Mouse (Mus musculus) thymus, adult 18-20 months (tissue): ENCODE measurements around the gene Ppp1r14b.
A peak's percentile ranks its signal among the peaks of the same experiment; 100 is the strongest.
"Not testable (repeated sequence)": the region's sequence is repeated elsewhere in the genome, so short reads cannot be mapped to it uniquely, and the experiment has no call there.

Experiments
- DNase-seq, 2 experiments: peaks; one replicate each; pipeline ENCODE4 v3.0.0; 2022; ENCODE audit warnings: mixed read lengths in 2 of 2

Gene Ppp1r14b

DNA sequence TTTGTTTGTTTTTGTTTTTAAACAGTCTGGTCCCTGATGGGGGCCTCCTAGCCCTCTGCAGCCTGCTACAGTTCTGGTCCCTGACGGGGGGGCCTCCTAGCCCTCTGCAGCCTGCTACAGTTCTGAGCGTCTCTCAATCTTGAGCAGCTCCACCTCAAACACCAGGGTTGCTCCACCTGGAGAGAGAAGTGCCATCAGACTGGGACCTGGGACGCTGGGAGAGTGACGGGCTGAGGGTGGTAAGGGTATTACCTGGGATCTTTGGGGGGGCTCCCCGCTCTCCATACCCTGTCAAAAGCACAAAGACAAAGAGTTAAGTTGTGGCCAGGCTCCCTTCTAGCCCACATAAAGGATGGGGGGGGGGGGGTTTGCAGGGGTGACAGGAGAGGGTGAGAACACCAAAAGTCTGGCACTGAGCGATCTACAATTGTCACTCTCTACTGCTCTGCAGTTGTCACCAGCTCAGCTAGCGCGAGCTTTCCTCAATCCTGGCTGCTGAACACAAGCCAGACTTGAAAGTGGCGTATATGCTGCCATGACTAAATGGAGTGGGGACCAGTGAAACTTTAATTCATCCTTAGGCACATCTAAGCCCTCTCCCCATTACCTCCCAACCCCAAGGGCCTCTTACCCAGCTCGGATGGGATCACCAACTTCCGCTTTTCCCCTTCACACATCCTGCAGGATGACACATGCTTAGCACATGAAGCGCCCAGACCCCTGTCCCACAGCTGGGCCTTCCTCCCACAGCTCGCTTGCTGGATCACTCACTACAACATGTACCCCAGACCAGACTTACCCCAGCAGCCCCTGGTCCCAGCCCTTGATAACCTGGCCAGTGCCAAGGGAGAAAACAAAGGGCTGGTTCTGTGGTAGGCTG is 3.2 kb downstream of the Ppp1r14b start:
- no peak for DNase-seq

DNA sequence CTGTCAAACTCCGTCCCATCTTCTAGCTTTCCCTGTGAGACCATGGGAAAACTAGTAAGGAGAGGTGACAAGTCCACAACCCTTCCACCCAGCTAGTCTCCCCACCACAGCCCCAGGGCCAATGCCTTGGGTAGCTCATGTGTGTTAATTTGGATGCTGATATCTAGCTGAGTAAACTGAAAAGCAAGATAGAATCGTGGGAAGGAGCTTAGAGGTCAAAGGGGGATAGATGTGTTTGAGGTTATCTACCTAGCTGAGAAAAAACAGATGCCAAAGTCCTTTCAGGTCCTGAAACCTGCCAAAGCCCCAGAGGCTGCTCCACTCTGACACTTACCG is 3.8 kb downstream of the Ppp1r14b start:
- DNase-seq: no peak

DNA sequence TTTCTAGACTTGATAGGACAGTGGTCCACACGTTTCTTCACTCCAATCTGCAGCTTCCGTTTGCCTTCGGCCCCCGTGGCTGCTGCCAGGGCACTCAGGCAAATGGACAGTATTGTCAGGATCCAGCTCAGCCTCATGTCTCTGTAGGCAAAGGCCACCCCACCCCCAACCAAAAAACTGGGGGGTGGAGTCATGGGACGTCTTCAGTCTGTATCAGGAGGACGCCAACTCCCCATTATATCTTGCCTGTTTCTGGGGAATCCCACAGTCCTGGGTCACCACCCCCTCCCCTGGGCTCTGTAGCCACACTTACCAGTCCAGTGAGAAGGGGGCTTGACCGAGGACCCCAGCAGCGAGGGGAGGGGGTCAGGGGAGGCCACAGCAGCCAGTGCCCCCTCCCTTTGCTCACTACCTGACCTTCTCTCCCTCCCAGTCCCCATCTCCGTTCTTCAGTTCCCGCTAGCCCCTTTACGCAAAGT is 4.3 kb downstream of the Ppp1r14b start:
- DNase-seq: peak; percentile 49 to 70

DNA sequence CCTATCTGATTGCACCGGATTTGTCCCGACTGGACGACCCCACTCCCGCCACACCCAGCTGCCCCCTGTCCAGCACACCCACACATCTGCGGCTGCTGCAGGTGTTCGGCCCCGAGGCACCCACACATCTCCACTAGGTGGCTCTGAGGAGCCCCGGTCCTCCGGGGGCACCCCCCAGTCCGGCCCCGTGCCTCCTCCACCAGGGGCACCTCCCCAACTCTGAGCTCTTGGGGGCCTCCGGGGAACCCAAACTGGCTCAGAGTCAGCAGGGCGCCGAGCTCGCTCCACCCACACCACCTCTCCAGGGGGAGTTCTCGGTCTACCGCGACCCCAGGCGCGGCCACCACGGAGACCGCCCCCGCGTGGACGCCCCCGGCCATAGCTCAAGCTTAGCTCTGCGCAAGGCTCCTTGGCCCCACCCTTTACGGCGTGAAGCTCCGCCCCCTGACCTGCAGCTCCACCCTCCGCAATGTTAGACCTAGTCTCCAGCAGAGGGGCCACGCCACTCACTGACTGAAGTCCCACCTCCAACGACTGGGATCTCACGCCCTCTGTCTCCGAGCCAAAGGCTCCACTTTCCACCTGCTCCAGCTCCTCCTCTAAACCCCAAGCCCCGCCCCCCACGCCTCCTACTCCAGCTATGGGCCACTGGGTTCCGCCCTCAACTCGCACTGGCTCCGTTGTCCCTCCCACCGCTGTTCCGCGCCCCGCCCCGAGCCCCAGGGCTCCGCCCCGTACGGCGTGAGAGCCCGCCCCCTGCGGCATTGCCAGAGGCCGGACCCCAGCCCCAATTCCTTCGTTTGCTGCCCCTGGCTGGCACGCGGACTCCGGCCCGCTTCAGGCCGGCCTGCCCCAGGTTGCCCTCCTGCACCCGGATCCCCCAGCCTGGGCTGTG is 5.0 kb downstream of the Ppp1r14b start:
- peak; percentile 99 for DNase-seq

DNA sequence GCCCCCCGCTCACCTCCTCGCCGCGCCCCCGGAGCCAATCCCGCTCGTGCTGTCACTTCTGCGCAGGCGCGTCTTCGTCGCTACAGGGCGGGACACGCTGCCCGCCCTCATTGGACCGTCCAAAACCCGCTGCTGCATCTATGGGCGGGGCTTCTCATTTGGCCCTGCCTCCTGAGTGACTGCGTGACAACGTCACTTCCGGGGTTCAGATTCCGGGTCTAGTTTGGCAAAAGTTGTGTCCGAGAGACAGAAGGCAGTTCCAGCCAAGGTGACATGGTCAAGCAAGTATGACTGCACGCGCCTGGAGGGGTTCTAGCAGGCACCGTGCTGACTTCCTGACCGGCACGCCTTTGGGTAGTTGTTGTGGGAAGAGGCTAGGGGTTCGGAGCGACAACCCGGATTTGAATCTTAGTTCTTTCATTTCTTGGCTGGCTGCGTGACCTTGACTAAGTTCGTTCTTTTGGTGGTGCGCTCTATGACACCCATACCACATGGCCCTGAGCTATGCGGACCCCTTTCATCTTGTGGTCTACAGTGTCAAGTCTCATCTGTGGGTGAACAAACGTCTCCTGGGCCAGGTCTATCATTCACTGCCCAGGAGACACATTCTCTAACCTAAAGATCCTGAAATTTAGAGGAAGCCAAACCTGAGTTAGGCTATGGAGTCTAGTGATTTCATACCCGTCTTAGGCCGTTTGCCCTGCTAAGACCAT is 5.8 kb downstream of the Ppp1r14b start, which contains the start of gene Fkbp2:
TSS of gene Fkbp2 (minus strand) at position 121 of the 713 bp plus-strand sequence.
- DNase-seq: peak; percentile 97 to 99

DNA sequence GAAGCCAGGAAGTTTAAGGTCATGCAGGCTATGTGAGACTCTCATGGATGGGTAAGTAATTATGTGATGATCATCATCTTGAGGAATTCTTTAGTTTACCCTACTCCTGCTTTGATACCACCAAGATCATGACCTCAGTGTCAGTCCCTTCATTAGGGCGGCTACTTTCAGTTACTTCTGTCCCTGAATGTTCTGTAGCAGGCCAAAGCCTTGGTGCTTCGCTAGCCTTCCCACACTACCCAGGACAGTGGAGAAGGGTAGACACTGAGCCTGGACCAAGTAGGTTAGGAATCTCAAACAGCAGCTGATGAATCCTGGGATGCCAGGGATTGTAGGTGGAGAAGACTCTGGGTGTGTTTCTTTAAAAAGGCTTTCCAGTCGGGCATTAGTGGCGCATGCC is 6.7 kb downstream of the Ppp1r14b start:
- no peak for DNase-seq

DNA sequence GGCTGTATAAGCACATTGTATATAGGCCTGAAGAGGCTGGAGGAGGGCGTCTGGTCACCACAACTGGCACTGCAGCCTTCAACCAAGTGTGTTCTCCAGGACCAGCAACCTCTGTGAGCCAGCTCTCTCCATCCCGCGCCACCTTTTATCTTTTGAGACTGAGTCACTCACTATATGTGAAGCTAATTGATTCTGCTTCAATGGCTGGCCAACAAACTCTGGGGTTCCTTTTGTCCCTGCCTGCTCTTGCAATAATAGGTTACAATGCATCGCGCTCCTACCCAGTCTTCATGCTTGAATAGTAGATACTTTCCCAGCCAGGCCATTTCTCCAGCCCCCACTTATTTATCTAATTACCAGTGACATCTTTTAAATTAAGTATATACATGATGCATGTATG is 8.9 kb downstream of the Ppp1r14b start:
- DNase-seq: no peak

DNA sequence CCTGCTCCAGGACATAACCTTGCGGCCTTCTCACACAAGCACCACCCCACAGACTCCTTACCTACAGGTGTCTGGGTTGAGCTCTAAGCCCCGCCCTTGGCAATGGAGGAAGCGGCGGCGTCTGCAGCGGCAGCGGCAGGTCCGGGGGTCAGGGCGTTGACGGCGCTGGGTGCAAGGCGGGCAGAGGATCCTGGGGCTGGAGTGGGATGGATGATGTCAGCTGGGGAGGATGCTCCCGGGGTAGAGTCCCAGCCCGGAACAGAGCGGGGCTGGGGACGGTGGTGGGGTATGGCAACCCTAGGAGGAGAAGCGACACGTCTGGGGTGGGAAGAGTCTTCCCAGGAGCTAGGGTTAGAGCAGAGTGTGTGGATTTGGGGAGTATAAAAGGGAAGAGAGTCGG is 10.5 kb downstream of the Ppp1r14b start:
- no peak for DNase-seq

DNA sequence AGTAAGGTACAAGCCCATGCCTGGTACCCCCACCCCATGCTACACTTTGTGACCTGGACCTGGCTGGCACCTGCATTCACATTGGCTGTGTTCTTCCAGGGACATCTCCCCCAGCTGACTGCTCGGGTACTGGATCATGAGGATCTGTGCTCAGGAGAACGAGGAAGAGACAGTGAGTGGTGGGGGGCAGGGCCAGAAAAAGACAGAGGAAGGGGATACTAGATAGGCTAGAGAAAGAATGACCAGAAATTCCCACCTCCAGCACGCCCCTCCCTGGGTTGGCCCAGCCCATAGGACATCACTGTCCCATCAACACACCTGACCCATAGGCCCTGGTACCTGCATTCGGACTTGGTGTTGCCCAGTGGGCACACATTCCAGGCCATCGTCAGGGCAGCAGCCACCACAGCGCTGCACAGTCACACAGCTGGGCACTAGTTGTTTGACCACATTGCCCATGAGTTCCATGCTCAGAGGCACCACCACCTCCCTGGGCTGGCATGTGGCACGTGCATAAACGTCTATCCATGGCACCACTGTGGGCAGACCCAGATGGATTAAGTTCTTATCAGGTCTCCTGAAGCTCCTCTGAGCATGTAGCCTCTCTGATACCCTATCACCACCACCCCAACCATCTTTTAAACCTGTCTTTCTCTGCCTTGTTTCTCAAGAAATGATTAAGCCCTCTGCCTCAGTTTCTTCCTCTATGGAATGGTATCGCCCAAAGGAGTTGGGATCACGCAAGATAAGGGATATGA is 11.4 kb downstream of the Ppp1r14b start:
- DNase-seq: no peak

DNA sequence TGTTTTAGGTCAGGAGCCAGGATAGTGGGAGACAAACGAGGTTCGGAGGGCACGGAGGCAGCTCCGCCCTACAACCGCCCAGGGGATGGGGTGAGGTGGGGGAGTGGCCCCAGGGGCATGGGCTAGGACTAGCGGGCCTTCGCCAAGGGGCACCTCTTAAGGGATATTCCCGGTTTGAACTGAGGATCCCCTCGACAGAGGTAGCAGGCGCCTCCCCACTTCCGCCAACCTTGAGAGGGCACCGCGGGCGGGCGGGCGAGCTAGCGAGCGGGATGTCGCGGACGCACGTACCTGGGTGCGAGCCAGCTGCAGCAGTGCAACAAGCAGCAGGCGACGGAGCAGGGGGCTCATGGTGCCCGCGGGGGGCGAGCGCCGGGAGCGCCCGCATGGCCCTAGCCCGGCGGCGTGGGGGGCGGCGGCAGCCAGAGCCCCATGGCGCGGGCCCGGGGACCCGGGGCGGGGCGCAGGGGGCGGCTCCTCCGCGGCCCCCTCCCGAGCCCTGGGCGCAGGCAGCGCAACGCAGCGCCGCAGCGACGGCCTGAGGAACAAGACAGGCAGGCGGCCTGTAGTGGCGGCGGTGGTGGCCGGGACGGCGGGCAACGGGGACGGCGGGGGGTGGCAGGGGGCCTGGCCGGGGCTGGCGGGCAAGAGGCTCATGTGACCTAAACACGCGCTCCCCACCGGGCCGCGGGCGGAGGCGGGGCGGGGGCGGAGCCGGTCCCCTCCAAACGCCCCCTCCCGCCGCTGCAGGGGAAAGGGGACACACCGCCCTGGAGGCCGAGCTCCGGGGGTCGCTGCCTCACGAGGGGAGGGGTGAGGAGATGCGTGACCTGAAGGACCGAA is 12.5 kb downstream of the Ppp1r14b start, which contains the start of gene Vegfb:
TSS of gene Vegfb (minus strand) at position 591 of the 843 bp plus-strand sequence.
- peak; percentile 67 to 68 for DNase-seq

DNA sequence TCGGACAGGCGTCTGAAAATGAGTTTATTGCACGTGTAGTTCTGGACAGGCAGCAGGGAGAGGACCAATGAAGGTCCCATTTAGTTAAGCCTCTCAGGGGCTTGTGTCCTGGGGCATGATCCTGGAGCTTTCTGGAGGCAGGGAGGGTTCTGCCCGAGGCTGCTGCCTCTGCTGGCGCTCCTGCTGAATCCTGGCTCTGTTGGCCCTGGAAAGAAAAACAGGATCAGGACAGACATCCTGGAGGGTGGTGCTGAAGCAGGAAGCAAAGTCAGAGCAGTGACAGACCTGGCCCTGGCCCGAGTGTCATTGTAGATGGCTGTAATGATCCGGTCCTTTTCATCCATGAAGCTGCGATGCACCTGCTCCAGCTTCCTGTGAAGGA is 13.1 kb downstream of the Ppp1r14b start:
- DNase-seq: no peak

DNA sequence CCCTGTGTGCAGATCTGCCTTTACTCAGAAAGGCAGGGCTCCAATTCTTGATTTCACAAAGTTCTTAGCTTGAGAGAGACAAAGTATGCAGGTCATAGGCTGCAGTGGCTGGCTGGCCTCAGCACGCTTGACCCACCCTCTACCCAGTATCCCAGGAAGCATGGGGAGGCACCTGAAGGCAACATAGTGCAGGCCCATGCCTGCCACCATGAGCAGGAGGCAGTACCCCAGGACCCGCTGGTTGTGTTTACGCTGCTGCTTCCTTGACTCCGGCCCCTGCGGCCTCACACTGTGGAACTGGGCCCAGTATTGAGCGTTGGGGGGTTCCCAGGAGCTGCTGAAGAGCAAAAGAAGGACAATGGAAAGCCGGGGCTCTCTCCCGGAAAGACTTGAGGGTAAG is 14.5 kb downstream of the Ppp1r14b start:
- no peak for DNase-seq

DNA sequence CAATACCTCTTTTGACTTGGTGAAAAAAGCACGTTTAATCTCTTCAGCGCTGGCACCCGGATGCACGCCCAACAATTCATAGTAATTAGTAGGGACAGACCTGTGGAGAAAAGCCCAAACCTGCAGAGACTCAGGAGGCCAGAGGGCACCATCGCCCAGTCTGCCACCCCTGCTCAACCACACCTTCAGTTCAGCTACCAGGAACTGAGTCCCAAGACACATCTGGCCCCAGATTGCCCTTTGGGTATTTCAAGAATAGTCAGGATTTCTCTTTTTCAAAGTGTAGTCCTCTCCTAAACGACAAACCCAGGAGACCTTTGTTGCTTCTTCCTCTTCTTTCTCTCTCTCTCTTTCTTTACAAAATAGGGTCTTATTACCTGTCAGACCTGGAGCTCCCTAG is 15.9 kb downstream of the Ppp1r14b start:
- DNase-seq: no peak

DNA sequence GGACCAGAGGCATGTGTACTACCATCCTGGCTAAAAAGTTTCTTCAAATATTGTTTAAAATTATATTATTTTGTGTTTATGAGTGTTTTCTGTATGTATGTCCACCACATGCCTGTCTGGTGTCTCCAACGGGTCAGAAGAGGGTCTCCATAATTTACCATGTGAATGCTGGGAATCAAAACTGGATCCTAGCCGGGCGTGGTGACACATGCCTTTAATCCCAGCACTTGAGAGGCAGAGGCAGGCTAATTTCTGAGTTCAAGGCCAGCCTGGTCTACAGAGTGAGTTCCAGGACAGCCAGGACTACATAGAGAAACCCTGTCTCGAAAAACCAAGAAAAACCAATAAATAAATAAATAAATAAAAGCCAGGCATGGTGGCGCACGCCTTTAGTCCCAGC is 16.4 kb downstream of the Ppp1r14b start:
- not testable (repeated sequence) for DNase-seq

DNA sequence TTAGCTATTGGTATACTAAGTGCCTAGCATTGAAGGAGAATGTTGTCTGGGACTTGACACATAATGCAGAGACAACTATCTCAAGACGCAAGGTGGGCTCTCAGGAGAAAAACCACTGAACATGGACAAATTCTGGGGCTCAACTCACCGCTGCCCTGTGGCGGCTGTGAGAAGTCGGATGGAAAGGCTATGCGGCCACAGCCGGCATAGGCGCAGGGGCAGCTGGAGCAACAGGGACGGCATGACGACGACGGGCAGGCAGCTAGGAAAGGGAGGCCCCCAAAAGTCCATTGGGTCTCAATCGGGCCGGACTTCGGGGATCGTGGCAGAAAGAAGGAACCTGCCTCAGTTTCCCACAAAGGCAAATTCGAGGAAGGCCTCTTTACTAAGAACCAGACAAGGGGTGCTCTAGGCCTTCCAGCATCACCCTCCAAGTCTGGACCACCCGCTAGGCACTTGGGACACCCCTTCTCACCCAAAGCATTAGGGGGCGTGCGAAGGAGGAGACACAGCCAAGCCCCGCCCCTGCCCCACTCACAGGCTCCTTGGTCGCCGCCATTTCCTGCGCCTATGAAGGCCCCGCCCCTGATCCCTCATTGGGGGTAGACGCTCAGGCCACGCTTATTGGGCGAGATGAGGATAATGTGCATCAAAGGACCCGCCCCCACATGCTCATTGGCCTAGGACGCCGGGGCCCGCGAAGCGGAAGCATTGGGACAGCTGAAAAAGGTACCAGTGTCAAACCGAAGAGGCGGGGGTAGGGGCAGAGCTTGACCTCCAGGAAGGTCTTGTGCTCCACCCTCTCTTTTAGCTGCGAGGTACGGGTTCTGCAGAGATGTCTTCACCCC is 17.5 kb downstream of the Ppp1r14b start, which contains the start of gene Dnajc4:
TSS of gene Dnajc4 (minus strand) at position 562 of the 848 bp plus-strand sequence.
- peak; percentile 97 to 99 for DNase-seq

DNA sequence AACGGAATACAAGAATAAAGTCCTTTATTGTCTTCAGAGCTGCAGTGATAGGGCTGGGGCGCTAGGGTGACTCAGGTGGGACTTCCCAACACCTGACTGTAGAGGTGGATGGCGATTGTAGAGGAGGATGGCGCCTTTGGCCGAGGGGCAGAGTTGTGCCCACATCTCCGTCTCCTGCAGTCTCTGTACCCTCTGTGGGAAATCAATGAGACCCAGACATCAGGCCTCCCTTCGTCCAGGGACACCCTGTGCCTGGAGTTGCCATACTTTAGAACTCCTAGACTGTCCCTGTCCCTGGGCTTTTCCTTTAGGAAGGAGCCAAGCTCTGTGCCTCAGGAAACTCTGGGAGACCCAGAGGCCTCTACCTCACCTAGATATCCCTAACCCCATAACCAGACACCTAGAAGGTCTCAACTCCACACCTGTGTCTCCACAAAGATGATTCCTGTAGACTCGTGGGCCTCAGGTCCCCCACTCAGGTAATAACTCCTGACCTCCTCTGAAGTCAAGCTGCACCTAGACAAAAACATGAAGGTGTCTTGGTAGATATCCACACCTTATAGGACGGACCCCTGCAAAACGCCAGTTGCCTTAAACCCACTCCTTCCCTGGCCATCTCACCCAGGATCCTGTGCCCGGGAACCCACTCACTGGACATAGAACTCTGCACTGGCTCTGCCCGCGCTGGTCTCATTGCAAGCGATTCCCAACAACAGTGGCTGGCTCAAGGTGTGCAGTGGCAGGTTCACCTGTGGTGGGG is 18.4 kb downstream of the Ppp1r14b start:
- no peak for DNase-seq

DNA sequence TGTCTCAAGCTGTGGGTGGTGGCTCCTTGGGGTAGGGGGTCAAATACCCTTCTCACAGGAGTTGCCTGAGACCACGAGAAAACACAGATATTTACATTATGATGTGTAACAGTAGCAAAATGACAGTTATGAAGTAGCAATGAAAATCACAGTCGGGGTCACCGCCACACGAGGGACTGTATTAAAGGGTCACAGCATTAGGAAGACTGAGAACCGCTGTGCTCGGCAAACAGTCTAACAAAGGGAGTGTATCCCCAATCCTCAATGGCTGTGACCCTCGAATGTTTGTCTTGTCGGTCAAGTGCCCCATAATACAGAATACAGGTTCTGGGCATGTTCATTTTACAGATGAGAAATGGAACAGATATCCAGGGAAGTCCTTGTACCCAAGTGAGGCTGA is 19.2 kb downstream of the Ppp1r14b start:
- DNase-seq: no peak

DNA sequence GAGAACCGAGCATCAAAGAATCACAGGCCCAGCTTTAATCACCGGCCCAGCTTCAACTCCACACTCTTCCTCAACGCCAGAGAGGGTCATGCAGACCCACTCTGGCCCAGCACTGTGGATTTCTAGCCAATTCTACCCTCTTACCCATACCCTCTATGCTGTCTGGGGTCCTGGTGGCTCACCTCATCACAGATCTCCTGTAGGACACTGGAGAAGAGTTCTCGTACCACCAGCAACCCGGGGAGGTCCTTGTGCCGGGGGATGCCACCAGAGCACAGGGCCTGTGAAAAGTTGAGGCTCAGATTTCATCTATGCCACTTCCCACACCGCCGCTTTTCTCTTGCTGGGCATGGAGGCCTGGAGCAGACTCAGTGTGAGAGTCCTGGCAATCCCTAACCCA is 19.7 kb downstream of the Ppp1r14b start:
- no peak for DNase-seq

DNA sequence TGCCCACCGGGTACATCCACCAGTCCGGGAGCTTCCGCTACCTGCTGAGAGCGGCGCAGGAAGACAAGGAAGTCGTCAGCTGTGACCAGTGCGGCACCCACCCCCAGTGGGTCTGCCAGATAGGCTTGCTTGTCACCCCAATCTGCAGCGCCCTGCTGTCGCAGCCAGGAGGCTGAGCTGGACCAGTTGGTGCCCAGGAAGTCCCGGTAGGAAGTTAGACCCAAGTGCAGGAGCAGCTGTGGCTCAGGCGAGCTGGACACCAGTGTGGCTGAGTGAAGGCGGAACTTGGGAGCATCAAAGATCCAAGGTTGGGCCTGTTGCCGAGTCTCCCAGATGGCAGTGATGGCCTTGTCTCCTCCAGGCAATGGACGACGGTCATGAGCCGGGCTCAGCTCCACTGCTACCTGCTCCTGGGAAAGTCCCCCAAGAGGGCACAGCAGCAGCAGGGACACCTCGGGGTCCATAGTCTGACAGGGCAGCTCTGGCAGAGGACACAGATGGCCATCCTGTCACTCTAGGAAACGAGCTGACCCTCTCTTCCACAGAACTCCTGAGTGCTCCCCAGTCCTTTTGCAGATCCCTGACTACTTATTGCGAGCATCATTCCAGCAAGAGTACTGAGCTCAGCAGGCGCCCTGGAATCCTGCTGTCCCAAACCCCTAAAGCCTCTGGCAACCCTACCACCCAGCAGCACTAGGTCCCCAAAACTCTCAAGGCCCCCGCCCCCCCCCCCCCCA is 20.7 kb downstream of the Ppp1r14b start:
- no peak for DNase-seq
